Mouse (Mus musculus) kidney, embryonic 14.5 days (tissue): ENCODE results near the gene Cercam. TPM values are rescaled to one million over a fixed set of nuclear protein-coding genes. Genes with fewer than 3 reads are reported as not detected.

Source experiments
- ATAC-seq: fragments of 200-750 bp; cut with Nextera tagmentation; 2 replicates; pipeline ENCODE4 v1.8.0; 2017; ENCODE audit warnings: moderate number of reproducible peaks, mild to moderate bottlenecking, moderate TSS enrichment, moderate library complexity; ENCODE audit not compliant: low FRiP score, low TSS enrichment
- H3K27ac ChIP-seq: fragments of 300-500 bp; sonication (generic); 2 replicates; pipeline ENCODE4 v1.5.1; 2014; ENCODE audit warnings: low read depth, mild to moderate bottlenecking, low read length, moderate library complexity, mixed read lengths
- H3K27me3 ChIP-seq: fragments of 300-500 bp; sonication (generic); 2 replicates; pipeline ENCODE4 v1.6.1; 2014; ENCODE audit warnings: mild to moderate bottlenecking, low read length; ENCODE audit not compliant: control insufficient read depth, insufficient read depth
- H3K36me3 ChIP-seq: fragments of 300-500 bp; sonication (generic); 2 replicates; pipeline ENCODE4 v1.6.1; 2014; ENCODE audit warnings: low read length, mixed read lengths; ENCODE audit not compliant: control insufficient read depth, insufficient read depth
- H3K4me1 ChIP-seq: fragments of 300-500 bp; sonication (generic); 2 replicates; pipeline ENCODE4 v1.6.1; 2014; ENCODE audit warnings: low read length, mixed read lengths; ENCODE audit not compliant: control insufficient read depth, insufficient read depth
- H3K4me2 ChIP-seq: fragments of 300-500 bp; sonication (generic); replicated peaks from 2 replicates; pipeline ENCODE4 v1.6.1; 2014; ENCODE audit warnings: low read depth, mild to moderate bottlenecking, low read length
- H3K4me3 ChIP-seq: fragments of 300-500 bp; sonication (generic); 2 replicates; pipeline ENCODE4 v1.5.1; 2014; ENCODE audit warnings: mild to moderate bottlenecking, low read length
- H3K9ac ChIP-seq: fragments of 300-500 bp; sonication (generic); 2 replicates; pipeline ENCODE4 v1.6.1; 2014; ENCODE audit warnings: low read depth, mild to moderate bottlenecking, low read length, moderate library complexity
- H3K9me3 ChIP-seq: fragments of 300-500 bp; sonication (generic); 2 replicates; pipeline ENCODE4 v1.6.1; 2016; ENCODE audit warnings: low read length; ENCODE audit not compliant: control insufficient read depth
- WGBS: fragments of 180-500 bp; shearing (Covaris S2); extraction: QIAGEN DNeasy Blood & Tissue Kit; methylation state at CpG from one replicate; pipeline ENCODE4 v1.1.7; 2014; 5-methylcytosine and 5-hydroxymethylcytosine counted together
- polyA plus RNA-seq: library from polyadenylated mRNA; unstranded; fragments of >200 nt; fragmentation: Nextera tagmentation; extraction: Ambion mirVana; gene quantifications from 2 replicates; pipeline ENCODE4 v1.2.1, GENCODE M21; 2014

Cercam gene
- polyA plus RNA-seq, 1 experiment from 2014 or later = 15.6 TPM

DNA sequence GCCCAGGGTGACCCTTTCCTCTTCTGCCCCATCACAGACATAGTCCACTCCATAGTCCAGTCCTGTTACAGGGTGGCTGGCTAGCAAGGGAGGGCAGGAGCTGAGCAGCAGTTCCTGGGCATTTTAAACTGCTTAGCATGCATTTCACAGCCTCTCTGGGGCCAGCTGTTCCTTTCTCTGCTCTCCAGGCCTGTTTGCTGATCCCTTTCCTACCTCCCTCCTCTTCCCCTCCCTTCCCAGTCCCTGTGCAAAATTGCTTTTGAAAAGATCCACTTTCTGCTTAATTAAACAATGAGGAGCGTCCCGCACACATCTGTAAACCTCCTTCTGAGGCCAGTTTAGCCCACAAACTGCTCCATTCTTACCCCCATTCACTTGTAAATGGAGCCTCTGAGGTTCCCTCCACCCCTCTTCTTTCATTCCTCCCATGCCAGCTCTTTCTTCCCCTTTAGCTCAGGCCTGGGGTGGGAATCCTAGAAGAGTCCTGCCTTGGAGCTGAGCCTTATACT, 33.5 kb upstream of the Cercam start:
- Histone ChIP-seq H3K9me3 (no peaks in the 10 kb centered on the region), H3K4me3 (no peak overlapping the region), H3K9ac (no peak overlapping the region), H3K27ac (no peak overlapping the region), H3K27me3 (no peaks in the 10 kb centered on the region), H3K36me3 (peaks cover 31% of the 10 kb centered on the region; the same call in 1 of the 2 replicates), H3K4me1 (no peaks in the 10 kb centered on the region), H3K4me2 (no peak overlapping the region)
- no peak for ATAC-seq
- 52% methylated on average over 2 of the region's 2 CpGs for WGBS

DNA sequence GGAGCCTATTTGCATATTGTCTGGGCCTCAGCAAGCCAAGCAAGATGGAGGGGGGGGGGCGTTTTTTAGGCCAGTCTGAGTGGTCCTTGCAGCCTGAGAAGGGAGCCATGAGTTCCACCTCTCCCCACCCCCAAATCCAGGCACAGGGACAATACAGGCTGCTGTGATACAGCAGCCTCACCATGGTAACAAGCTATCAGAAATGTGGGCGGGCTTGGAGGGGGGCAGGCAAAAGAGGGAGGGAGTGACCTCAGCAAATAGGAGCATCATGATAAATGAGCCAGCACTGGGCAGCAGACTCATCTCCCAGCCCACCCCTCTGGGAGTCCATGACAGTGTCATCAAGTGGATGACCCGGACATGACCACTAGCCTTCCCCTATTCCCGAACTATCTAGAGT, 29.5 kb upstream of the Cercam start:
- no peaks in the 10 kb centered on the region for H3K4me1 ChIP-seq
- no peaks in the 10 kb centered on the region for H3K9me3 ChIP-seq
- no peak overlapping the region for H3K4me2 ChIP-seq
- no peak overlapping the region for H3K9ac ChIP-seq
- no peak for ATAC-seq
- H3K4me3 ChIP-seq = no peak overlapping the region
- peaks cover 12% of the 10 kb centered on the region for H3K27me3 ChIP-seq
- peaks cover 44% of the 10 kb centered on the region for H3K36me3 ChIP-seq
- no peak overlapping the region for H3K27ac ChIP-seq
- 46% methylated on average over 4 of the region's 4 CpGs for WGBS

DNA sequence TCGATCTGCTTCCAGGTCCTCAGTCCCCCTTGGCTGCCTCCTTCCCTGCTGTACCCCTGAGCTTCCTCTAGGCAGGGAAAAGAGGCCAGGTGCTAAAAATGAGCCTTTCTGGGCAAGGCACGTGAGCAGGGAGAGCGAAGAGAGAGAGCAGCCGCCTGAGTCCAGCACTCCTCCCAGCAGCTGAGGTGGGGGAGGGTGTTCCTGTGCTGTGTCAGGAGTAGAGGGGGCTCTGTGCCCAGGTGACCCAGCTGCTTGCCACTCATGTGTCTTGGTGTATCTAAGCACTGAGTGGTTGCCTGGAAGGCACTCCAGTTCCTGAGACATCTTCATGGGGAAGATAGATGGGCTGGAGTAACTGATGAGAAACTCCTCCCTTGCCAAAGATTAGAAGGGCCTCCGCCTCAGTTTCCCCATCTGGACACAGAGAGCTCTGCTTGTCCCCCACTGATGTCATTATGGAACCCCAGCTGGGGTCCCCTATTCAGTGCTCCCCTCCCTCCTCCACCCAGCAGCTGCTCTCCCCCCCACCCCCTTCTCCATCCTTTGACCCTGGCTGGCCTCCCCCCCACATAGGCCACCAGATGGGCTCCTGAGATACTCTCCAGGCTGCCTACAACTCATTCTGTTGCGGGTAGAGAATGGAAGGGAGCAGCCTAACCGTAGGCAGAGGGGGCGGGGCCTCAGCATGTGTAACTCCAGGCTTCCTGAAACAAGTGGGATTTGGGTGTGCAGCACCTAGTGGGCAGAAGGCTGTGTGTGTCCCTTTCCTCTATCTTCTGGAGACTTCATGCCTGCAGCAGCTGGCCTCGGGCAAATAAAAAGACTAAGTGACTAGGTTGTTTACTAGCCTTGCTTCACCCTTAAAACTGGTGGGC, 25.5 kb upstream of the Cercam start:
- Histone ChIP-seq H3K36me3 (peaks cover 25% of the 10 kb centered on the region), H3K9me3 (no peaks in the 10 kb centered on the region)
- ATAC-seq = no peak

DNA sequence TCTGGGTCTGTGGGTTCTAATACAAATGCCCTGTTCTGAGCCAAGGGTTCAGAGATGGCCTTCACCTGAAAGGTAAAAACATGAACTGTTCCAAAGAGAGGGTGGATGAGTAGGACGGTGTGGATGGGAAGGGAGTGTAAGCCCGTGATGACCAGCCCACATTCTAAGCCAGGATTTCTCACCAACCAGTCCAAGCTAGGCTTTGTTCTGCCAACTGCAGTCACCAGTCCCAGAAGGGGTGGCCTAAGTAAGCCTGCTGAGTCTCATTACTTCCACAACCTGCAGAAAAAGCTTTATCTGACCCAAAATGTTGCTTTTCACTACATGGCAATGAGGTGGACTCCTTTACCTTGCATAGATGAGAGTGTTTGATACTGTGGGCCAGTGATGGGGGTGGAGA, 24.8 kb upstream of the Cercam start:
- ATAC-seq = no peak
- Histone ChIP-seq H3K36me3 (peaks cover 23% of the 10 kb centered on the region), H3K27me3 (peaks cover 42% of the 10 kb centered on the region), H3K4me3 (no peak overlapping the region), H3K9ac (no peak overlapping the region), H3K4me2 (no peak overlapping the region), H3K9me3 (no peaks in the 10 kb centered on the region), H3K27ac (no peak overlapping the region), H3K4me1 (peaks cover 9% of the 10 kb centered on the region; the same call in 1 of the 2 replicates)
- WGBS = 80% methylated on average over 2 of the region's 2 CpGs

More for the DNA sequence above, 25.5 kb upstream of the Cercam start:
- Histone ChIP-seq H3K4me3 (no peak overlapping the region), H3K27ac (no peak overlapping the region), H3K9ac (no peak overlapping the region), H3K4me1 (peaks cover 9% of the 10 kb centered on the region; the same call in 1 of the 2 replicates), H3K27me3 (peaks cover 42% of the 10 kb centered on the region), H3K4me2 (no peak overlapping the region)
- WGBS = 62% methylated on average over 9 of the region's 9 CpGs

- H3K27me3 ChIP-seq = peaks cover 42% of the 10 kb centered on the region
- H3K9ac ChIP-seq = no peak overlapping the region
- H3K36me3 ChIP-seq = peaks cover 23% of the 10 kb centered on the region
- H3K4me2 ChIP-seq = no peak overlapping the region
- ATAC-seq = no peak
- no peaks in the 10 kb centered on the region for H3K9me3 ChIP-seq
- no peak overlapping the region for H3K4me3 ChIP-seq
- H3K4me1 ChIP-seq = peaks cover 9% of the 10 kb centered on the region; the same call in 1 of the 2 replicates
- WGBS = 11% methylated on average over 3 of the region's 3 CpGs
- no peak overlapping the region for H3K27ac ChIP-seq
These were observed 24.3 kb upstream of the Cercam start for GRCm38 (mm10) chr2:29844661-29845060.

DNA sequence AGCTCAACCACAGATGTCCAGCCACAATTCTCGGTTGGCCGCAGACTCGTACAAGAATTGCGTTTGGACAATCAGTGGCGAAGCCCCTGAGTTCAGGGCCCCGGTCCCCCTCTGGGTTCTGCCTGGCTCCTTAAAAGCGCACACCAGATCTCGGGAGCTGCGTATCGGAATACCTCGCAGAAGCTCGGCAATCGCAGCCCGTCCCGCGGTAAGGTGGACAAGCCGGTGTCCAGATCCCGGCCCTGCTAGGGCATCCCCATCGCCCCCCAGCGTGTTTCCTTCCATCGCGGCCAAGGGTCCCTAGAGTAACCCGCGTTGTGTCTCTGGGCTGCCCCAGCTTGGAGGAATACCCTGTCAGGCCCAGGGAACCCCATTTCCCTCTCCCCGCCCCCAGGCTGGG, 23.3 kb upstream of the Cercam start:
- H3K27ac ChIP-seq = no peak overlapping the region
- ATAC-seq = no peak
- H3K9ac ChIP-seq = peak overlapping the region; percentile 38
- peak overlapping the region; percentile 48 for H3K4me2 ChIP-seq
- peaks cover 9% of the 10 kb centered on the region; the same call in 1 of the 2 replicates for H3K4me1 ChIP-seq
- peak overlapping the region; percentile 30 for H3K4me3 ChIP-seq
- H3K36me3 ChIP-seq = peaks cover 23% of the 10 kb centered on the region
- peaks cover 42% of the 10 kb centered on the region for H3K27me3 ChIP-seq
- 6% methylated on average over 25 of the region's 25 CpGs for WGBS
- H3K9me3 ChIP-seq = no peaks in the 10 kb centered on the region

- Histone ChIP-seq H3K27me3 (peaks cover 42% of the 10 kb centered on the region), H3K36me3 (peaks cover 22% of the 10 kb centered on the region), H3K9me3 (no peaks in the 10 kb centered on the region), H3K4me1 (peaks cover 9% of the 10 kb centered on the region; the same call in 1 of the 2 replicates), H3K27ac (no peak overlapping the region), H3K9ac (peak overlapping the region; percentile 38; the same call in 1 of the 2 replicates), H3K4me2 (peak overlapping the region; percentile 48), H3K4me3 (peak overlapping the region; percentile 30)
- 4% methylated on average over 47 of the region's 47 CpGs for WGBS
- peak; percentile 61; the same call in 1 of the 2 replicates for ATAC-seq
These were observed 22.7 kb upstream of the Cercam start for GRCm38 (mm10) chr2:29846061-29846853.

DNA sequence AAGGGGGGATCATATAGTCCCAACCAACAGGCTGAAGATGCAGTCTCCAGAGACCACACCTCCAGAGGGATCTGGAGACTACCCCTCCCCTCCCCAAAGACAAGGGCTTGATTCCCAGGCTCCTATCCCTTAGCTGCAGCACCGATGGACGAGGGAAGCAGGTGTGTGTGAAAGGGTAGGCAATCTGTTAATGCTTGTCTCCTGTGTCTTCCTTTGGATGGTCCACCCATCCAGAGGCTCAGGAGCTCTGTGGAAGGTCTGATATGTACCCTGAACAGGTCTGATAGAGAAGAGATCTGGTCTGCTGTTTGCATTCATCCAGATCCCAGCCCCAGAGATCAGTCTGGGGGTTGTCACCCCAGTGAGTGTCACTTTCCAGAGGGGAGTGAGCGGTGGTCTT, 22.1 kb upstream of the Cercam start:
- Histone ChIP-seq H3K9me3 (no peaks in the 10 kb centered on the region), H3K27ac (no peak overlapping the region), H3K4me2 (no peak overlapping the region), H3K27me3 (peaks cover 42% of the 10 kb centered on the region), H3K9ac (no peak overlapping the region), H3K36me3 (peaks cover 15% of the 10 kb centered on the region), H3K4me3 (no peak overlapping the region), H3K4me1 (peaks cover 9% of the 10 kb centered on the region; the same call in 1 of the 2 replicates)
- no peak for ATAC-seq
- 48% methylated on average over 3 of the region's 3 CpGs for WGBS
